Mouse (Mus musculus): Measurements from ENCODE around the gene Emx1.

Gene Emx1

DNA sequence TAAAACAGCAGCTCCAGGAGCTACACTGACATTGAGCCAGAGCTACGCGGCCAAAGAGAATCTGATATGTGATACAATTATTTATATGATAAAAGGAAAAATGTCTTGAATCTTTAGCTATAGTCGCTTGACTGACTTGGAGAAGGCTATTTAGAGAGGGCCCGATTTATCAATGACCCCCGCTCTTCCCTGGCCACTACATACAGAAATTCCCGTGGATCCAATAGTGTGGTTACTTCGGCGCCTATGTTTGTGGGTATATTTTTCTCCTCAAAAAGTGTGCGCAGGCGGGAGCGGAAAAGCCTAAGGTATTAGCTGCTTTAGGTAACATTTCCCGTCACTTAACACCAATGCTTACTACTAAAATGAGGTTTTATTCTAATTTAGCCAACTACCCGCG, 2.1 kb downstream of the Emx1 start:
- in situ Hi-C loops (cut with MboI): no loop called here

- in situ Hi-C loops (cut with MboI): no loop called here
Measured at GRCm38 (mm10) chr6:85189911-85190591, 2.8 kb downstream of the Emx1 start.

DNA sequence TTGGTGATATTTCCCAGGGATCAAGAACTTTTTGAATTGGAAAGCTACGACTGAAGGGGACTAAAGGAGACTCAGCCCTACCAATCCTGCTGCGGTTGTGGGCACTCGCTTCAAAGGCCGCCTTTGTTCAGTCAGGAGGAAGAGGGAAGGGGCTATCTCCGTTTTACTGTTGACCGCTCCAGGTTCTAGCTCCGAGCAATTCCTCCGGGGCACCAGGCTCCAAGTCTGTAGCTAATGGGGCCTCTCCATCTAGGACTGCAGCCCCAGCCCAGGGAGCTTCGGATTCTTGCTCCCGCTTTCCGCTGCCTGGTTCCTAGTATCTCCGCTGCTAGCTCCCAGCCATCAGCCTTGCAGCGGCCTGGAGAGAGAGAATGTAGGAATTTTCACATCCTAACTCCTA, 3.4 kb downstream of the Emx1 start:
- in situ Hi-C loops (cut with MboI): no loop called here

DNA sequence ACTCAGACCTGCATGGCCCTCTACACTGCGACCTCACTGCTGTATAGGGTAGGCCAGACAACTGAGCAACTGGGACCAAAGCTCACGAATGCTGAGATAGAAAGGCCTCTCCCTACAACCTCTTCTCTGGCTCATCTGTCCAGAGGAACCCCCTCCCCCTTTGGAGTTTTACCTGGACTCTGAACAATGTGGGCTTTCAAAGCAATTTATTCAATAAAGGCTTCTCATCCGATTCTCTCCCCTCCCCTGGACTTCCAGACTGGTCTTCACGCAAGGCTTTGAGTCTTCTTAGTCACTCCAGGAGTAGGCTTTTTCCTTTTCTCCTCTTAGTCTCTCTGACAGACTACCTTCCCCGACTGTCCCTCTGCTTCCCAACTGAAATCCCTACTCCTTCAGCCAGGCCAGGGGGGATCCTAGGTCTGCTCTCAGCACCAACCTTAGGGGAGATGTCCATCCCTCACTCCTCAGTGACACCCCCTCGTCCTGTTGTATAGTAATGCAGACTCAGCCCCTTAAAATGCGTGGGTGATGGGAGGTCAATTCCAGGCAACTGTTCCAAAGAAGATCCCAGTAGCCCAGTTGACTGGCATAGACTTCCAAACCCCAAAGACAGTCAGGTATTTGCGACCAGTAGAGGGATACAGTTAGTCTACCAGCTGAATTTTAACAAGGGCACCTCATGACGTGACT, 4.7 kb downstream of the Emx1 start:
- in situ Hi-C loops (cut with MboI): no loop called here

DNA sequence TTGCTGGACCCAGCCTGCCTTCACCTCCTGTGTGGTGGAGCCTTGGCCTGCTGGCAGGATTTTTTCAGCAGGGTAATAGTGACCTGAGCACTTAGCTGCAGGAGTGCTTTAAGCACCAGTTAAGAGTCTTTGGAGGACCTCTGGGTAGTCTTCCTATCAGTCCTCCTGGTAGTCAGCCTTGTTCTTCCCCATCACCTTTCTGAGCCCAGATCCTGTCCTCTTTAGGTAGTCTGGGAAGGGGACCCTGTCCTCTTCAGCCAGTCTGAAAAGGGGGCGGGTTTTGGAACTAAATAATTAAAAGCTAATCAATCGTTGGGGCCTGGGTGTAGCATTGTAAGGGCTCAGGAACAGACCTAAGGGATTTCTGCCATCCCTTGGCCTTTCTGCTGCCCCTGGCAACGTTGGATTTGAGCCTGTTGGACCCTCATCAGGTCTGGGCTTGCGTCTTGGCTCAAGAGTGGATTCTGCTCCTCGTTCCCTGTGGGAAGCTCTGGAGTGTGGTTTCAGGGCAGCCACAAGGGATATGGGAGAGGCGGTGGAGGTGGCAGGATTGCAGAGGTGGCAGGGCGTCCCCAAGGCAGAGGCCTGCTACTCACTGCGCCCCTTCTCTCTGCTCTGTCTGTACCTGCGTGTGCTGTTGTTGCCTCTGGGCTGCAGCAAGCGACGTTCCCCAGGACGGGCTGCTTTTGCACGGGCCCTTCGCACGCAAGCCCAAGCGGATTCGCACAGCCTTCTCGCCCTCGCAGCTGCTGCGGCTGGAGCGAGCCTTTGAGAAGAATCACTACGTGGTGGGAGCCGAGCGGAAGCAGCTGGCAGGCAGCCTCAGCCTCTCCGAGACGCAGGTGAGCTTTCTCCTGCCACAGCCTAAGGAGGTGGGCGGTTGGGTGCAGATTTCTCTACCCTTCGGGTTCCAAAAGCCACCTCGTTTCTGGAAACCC, 6.4 kb downstream of the Emx1 start:
- in situ Hi-C loops (cut with MboI): no loop called here

DNA sequence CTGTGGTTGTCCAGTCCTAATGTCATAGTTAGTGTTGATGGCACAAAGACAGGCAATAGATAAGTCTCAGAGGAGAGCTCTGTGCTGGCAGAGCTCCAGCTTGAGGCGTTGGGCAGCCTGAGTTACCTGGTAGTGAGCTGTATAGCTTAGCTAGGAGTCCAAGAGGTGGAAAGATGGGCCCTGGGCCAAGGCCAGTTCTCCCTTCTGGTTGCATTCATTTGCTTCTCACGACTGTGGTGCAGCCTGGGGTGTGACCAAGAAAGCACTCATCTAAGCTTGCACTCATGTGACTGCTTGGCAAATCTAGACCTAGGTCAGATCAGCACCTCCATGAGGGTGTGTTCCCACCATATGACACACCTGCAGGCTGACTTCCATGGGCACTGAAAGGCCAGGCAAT, 10.7 kb downstream of the Emx1 start:
- in situ Hi-C loops (cut with MboI): no loop called here

- in situ Hi-C loops (cut with MboI): no loop called here
Measured at GRCm38 (mm10) chr6:85206182-85206938, 19.1 kb downstream of the Emx1 start.

GRCm38 (mm10) chr6:85206939-85207285, 19.7 kb downstream of the Emx1 start:
- in situ Hi-C loops (cut with MboI): no loop called here

- in situ Hi-C loops (cut with MboI): no loop called here
Measured at GRCm38 (mm10) chr6:85207345-85207744, 20.1 kb downstream of the Emx1 start.

GRCm38 (mm10) chr6:85209226-85209967, 22.2 kb downstream of the Emx1 start:
- in situ Hi-C loops (cut with MboI): no loop called here

DNA sequence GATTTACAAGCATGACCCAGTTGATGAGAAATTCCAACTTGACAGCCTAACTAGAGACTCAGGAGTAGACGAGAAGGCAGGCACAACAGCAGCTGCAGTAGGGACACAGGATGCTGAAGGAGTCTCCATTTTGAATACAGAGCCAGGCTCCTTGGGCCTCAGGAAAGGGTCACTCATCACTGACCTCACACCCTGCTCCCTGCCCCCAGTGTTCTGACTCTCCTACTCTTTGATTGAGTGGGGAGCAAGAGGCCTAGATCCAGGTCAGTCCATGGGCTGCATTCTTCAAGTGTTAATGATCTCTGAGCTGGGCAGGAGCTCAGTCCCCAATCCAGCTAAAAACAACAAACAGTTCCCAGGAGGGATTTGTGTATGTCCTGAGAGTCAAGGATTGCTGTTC, 23.4 kb downstream of the Emx1 start:
- in situ Hi-C loops (cut with MboI): no loop called here

DNA sequence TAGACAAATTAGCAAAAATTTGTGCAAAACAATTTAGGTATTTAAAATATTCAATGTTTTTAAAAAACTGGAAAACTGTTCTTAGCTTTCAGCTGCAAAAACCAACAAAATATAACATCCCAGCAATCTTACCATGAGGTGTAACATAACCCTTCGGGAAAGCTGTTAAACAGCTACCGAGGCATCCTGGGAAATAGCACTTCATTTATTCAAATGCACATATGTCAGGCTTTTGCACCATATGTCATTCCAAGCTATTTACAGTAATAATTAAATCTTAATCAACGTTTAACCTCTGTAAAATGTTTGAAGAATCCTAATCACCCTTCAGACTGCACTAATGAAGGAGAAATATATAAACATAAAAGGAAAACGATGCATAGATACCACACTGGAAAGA, 31.0 kb downstream of the Emx1 start:
- in situ Hi-C loops (cut with MboI): no loop called here

DNA sequence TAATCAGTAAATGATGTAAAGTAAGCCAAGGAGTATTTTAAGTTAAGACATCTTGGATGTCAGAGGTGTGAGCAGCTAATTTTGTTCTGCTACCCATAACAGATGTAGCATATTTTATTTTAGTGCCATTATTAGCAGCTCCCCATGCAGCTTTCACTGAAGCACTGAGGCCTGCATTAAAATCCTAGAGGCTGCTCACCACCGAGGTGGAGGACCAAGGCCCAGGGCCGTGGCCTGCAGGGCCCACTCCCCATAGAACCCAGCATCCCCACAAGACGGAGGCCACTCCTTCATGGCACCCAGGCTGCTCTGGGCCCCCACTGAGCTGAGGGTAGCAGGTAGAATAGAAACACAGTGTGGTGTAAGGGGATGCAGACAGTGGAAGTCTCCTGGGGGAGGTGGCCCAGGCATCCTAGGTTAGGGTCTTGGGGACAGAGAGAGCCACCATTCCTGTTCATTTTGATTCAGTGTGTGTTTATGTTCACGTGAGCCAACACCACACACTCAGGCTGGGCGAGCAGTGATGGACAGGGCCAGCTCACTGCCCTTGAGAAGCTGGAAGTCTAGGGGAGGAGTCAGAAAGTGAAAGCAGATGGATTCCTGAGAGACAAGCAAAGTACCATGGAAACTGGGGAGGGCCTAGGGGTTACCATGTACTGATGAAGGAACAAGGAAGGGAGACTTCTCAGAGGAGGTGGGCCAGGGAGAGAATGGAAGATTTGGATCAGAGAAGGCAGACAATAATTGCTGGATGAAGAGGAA, 31.6 kb downstream of the Emx1 start:
- in situ Hi-C loops (cut with MboI): no loop called here

DNA sequence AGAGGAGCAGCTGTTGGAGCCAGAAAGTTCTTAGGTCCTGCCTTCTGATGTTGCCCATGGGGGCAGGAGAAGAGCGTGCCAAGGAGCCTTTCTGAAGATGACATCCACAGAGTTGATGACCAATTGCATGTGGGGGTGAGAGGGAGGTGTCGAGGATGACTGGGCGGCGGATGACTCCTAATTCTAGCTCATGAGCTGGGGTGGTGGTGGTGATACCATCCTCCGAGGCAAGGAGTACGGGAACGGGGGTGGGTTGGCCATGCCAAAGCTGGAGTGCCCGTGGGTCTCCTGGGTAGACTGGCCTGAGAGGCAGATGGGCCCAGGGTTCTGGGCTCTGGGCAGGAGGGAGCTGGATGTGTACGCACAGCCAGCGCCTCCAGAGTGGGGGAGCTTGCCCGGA, 32.5 kb downstream of the Emx1 start:
- in situ Hi-C loops (cut with MboI): no loop called here

DNA sequence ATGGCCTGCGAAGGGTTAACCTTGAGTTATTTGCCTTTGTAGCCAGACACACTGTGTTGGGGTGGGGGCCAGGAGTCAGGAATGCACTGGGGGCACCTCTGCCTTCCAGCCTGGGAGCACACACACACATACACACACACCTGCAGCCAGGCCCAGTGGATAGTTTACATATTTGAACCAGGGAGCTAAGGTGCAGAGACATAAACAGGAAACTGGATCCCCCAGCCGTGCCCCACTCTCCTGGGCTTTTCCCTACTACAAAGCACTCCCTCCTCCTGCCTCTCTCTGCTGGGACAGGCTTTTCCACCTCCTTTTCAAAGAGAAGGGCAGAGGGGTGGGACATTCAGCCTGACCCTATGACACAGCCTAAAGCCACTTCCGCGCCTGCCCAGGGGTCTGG, 33.7 kb downstream of the Emx1 start:
- in situ Hi-C loops (cut with MboI): no loop called here

DNA sequence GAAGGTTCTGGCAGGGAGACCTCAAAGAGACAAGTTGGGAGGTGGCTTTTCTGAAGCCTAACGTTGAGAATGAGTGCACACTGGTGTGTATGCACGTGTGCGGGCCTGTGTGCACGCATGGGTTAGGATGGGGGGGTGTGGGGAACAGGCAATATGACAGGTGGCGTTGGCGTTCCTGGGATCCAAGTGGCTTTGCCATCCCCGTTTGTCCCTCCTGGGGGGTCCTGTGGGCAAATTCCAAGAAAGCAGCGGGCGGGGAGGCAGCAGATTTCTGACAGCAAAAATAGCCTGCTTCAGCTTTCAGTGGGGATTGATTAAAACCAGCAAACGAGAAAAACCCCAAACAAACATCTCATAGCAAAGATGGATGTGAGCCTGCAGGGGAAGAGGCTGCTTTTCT, 35.3 kb downstream of the Emx1 start:
- in situ Hi-C loops (cut with MboI): no loop called here

DNA sequence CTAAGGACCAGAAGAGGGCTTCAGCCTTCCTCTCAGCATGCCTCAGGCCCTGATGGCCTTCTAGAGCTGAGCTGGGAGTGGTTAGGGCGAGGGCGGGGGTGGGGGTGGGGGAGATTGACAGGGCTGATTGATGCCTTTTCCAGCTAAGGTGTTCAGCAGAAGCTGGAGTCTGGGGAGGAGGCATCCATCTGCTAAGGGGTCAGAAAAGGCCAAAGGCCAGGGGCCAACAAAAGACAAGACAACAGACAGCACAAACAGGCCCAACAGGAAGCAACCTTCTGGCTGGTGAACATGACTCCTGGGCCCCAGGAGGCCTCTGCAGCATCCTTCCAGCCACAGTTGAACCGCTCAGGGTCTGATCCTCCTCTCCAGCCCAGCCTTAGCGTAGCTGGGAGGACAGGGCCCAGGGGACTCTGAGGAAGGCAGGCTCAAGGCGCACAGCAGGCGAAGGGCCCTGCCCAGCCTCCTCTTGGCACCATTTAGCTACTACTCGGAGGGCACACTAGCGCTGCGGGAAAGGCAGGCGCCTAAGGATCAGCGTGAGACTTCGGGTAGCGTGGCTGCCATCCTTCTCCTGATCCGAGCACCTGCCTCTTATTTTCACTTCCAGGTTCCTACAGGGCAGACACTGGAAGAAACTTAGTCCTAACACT, 36.4 kb downstream of the Emx1 start:
- in situ Hi-C loops (cut with MboI): no loop called here

GRCm38 (mm10) chr6:85224442-85224891, 37.2 kb downstream of the Emx1 start:
- in situ Hi-C loops (cut with MboI): no loop called here

DNA sequence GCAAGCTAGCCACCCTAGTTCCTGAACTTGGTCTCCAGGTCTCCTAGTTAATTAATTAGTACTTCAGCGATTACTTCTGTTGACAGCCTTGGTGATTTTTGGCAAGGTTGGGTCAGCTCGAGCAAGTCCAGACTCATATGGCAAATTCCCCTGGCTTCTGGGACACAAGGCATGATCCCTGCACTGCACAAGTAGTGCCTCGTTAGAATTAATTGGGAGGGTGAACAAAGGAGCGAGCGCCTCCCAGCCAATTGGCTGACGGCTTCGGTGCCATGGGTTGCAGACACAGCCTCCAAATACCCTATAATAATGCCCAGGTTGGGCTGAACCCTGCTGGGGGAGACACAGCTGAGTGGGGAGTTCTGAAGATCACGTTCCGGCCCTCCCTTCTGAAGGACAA, 39.3 kb downstream of the Emx1 start:
- in situ Hi-C loops (cut with MboI): no loop called here

DNA sequence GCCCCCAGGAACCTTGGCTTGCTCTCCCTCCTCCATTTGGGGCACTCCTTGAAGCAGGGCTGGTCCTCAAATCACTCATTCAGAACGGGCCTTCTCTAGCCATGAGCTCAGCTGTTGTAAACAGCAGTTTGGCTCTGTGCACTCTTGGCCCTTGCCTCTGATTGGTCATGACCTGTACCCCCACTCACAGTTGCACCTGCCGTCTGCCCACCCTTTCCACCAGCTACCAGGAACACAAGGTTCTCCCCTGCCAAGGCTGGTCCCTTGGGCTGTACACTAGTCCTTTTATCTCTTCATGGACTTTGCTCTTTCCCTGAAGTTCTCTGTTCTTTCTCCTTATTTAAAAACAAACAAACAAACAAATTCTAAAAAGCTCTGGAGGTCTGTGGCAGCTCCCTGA, 40.3 kb downstream of the Emx1 start:
- in situ Hi-C loops (cut with MboI): no loop called here

Data from mature B cell (primary cell).